Mouse (Mus musculus): ENCODE data around the gene Spem1. TPM values are rescaled to one million over a fixed set of nuclear protein-coding genes. Genes with fewer than 3 reads are reported as not detected.

Spem1 gene
- polyA plus RNA-seq, 1 experiment from 2014 or later: not detected

- ATAC-seq (no peak), DNase-seq (no peak)
- H3K4me2 ChIP-seq (ENCODE audit: low read depth, low read length): peak overlapping the region; percentile 87
- WGBS (ENCODE audit: insufficient replicate concordance): 21% methylated on average over 12 of the region's 12 CpGs
- peaks cover 67% of the 10 kb centered on the region for H3K27me3 ChIP-seq (ENCODE audit: insufficient read depth, low read length)
- H3K27ac ChIP-seq (ENCODE audit: low read depth): no peak overlapping the region
- TF ChIP-seq CTCF (IDR thresholded peaks at IDR 0.05; ENCODE audit: low read depth) (no peak), EP300 (IDR thresholded peaks at IDR 0.05; ENCODE audit: low read depth) (no peak)
- 0 out of 2 replicates have a peak overlapping the region, but pooled peaks have one; percentile 20 for H3K4me3 ChIP-seq (ENCODE audit: low read depth, low read length)
- no peaks in the 10 kb centered on the region for H3K9me3 ChIP-seq (ENCODE audit: low read length)
- peaks cover 42% of the 10 kb centered on the region for H3K4me1 ChIP-seq (ENCODE audit: insufficient read depth)
- no peaks in the 10 kb centered on the region for H3K36me3 ChIP-seq (replicated peaks; ENCODE audit: insufficient read depth, low read length)
- no peak overlapping the region for H3K9ac ChIP-seq (replicated peaks)
Measured at GRCm38 (mm10) chr11:69804652-69804940, 17.4 kb downstream of the Spem1 start.

GRCm38 (mm10) chr11:69803786-69804651 is 18.0 kb downstream of the Spem1 start:
- DNase-seq (peak; percentile 83), ATAC-seq (peak; percentile 87)
- peak overlapping the region; percentile 87 for H3K4me2 ChIP-seq (ENCODE audit: low read depth, low read length)
- peak overlapping the region; percentile 54 for H3K4me3 ChIP-seq (ENCODE audit: low read depth, low read length)
- H3K9ac ChIP-seq (replicated peaks): peak overlapping the region; percentile 59
- H3K4me1 ChIP-seq (ENCODE audit: insufficient read depth): peaks cover 42% of the 10 kb centered on the region
- TF ChIP-seq EP300 (IDR thresholded peaks at IDR 0.05; ENCODE audit: low read depth): no peak
- peak; percentile 84 for TF ChIP-seq CTCF (IDR thresholded peaks at IDR 0.05; ENCODE audit: low read depth)
- 4% methylated on average over 46 of the region's 60 CpGs for WGBS (ENCODE audit: insufficient replicate concordance)
- H3K9me3 ChIP-seq (ENCODE audit: low read length): no peaks in the 10 kb centered on the region
- H3K27ac ChIP-seq (ENCODE audit: low read depth): peak overlapping the region; percentile 48; the same call in 1 of the 2 replicates
- peaks cover 73% of the 10 kb centered on the region for H3K27me3 ChIP-seq (ENCODE audit: insufficient read depth, low read length)
- H3K36me3 ChIP-seq (replicated peaks; ENCODE audit: insufficient read depth, low read length): no peaks in the 10 kb centered on the region

GRCm38 (mm10) chr11:69803328-69803727 is 18.7 kb downstream of the Spem1 start:
- peak overlapping the region; percentile 59 for H3K9ac ChIP-seq (replicated peaks)
- DNase-seq: no peak

GRCm38 (mm10) chr11:69802648-69803105 is 19.3 kb downstream of the Spem1 start:
- H3K27me3 ChIP-seq (ENCODE audit: insufficient read depth, low read length): peaks cover 74% of the 10 kb centered on the region
- TF ChIP-seq EP300 (IDR thresholded peaks at IDR 0.05; ENCODE audit: low read depth): no peak
- no peak for TF ChIP-seq CTCF (IDR thresholded peaks at IDR 0.05; ENCODE audit: low read depth)
- H3K9me3 ChIP-seq (ENCODE audit: low read length): no peaks in the 10 kb centered on the region
- peak overlapping the region; percentile 54 for H3K4me3 ChIP-seq (ENCODE audit: low read depth, low read length)
- H3K4me2 ChIP-seq (ENCODE audit: low read depth, low read length): peak overlapping the region; percentile 87
- no peak overlapping the region; the same call in 1 of the 2 replicates for H3K9ac ChIP-seq (replicated peaks)
- no peak overlapping the region for H3K27ac ChIP-seq (ENCODE audit: low read depth)
- peaks cover 42% of the 10 kb centered on the region for H3K4me1 ChIP-seq (ENCODE audit: insufficient read depth)
- ATAC-seq: no peak; the same call in 1 of the 2 replicates
- DNase-seq: peak; percentile 78
- under 1% methylated on average over 31 of the region's 33 CpGs for WGBS (ENCODE audit: insufficient replicate concordance)
- H3K36me3 ChIP-seq (replicated peaks; ENCODE audit: insufficient read depth, low read length): no peaks in the 10 kb centered on the region

More at GRCm38 (mm10) chr11:69803328-69803727, 18.7 kb downstream of the Spem1 start:
- H3K4me3 ChIP-seq (ENCODE audit: low read depth, low read length): peak overlapping the region; percentile 54
- H3K4me1 ChIP-seq (ENCODE audit: insufficient read depth): peaks cover 42% of the 10 kb centered on the region
- H3K27me3 ChIP-seq (ENCODE audit: insufficient read depth, low read length): peaks cover 74% of the 10 kb centered on the region
- peak; percentile 44 for ATAC-seq
- peak overlapping the region; percentile 87 for H3K4me2 ChIP-seq (ENCODE audit: low read depth, low read length)
- 3% methylated on average over 12 of the region's 12 CpGs for WGBS (ENCODE audit: insufficient replicate concordance)
- H3K27ac ChIP-seq (ENCODE audit: low read depth): peak overlapping the region; percentile 48; the same call in 1 of the 2 replicates
- H3K36me3 ChIP-seq (replicated peaks; ENCODE audit: insufficient read depth, low read length): no peaks in the 10 kb centered on the region
- no peaks in the 10 kb centered on the region for H3K9me3 ChIP-seq (ENCODE audit: low read length)
- no peak for TF ChIP-seq EP300 (IDR thresholded peaks at IDR 0.05; ENCODE audit: low read depth)
- TF ChIP-seq CTCF (IDR thresholded peaks at IDR 0.05; ENCODE audit: low read depth): no peak

- H3K9ac ChIP-seq (replicated peaks): peak within 1 kb of the TSS; percentile 24
- peak within 1 kb of the TSS; percentile 87 for H3K4me2 ChIP-seq (ENCODE audit: low read depth, low read length)
- H3K4me3 ChIP-seq (ENCODE audit: low read depth, low read length): peak within 1 kb of the TSS; percentile 54
- ATAC-seq: no peak
- WGBS (ENCODE audit: insufficient replicate concordance): 4% methylated on average over 28 of the region's 33 CpGs
- TF ChIP-seq EP300 (IDR thresholded peaks at IDR 0.05; ENCODE audit: low read depth): no peak
- TF ChIP-seq CTCF (IDR thresholded peaks at IDR 0.05; ENCODE audit: low read depth): no peak
- H3K4me1 ChIP-seq (ENCODE audit: insufficient read depth): peaks cover 42% of the 10 kb centered on the region
- no peak for DNase-seq
- H3K27ac ChIP-seq (ENCODE audit: low read depth): no peak within 1 kb of the TSS
- peaks cover 77% of the 10 kb centered on the region for H3K27me3 ChIP-seq (ENCODE audit: insufficient read depth, low read length)
- no peaks in the 10 kb centered on the region for H3K36me3 ChIP-seq (replicated peaks; ENCODE audit: insufficient read depth, low read length)
- H3K9me3 ChIP-seq (ENCODE audit: low read length): no peaks in the 10 kb centered on the region
Measured at GRCm38 (mm10) chr11:69801379-69801977, 20.5 kb downstream of the Spem1 start, which contains the start of gene Fgf11. TSS of gene Fgf11 (minus strand) at chr11:69801857.
